Mouse (Mus musculus): ENCODE measurements around the gene Dgkz. TPM values are rescaled to one million over a fixed set of nuclear protein-coding genes. Genes with fewer than 3 reads are reported as not detected.

The Dgkz gene
- polyA plus RNA-seq, 1 experiment from 2014 or later, result 46.4 TPM

DNA sequence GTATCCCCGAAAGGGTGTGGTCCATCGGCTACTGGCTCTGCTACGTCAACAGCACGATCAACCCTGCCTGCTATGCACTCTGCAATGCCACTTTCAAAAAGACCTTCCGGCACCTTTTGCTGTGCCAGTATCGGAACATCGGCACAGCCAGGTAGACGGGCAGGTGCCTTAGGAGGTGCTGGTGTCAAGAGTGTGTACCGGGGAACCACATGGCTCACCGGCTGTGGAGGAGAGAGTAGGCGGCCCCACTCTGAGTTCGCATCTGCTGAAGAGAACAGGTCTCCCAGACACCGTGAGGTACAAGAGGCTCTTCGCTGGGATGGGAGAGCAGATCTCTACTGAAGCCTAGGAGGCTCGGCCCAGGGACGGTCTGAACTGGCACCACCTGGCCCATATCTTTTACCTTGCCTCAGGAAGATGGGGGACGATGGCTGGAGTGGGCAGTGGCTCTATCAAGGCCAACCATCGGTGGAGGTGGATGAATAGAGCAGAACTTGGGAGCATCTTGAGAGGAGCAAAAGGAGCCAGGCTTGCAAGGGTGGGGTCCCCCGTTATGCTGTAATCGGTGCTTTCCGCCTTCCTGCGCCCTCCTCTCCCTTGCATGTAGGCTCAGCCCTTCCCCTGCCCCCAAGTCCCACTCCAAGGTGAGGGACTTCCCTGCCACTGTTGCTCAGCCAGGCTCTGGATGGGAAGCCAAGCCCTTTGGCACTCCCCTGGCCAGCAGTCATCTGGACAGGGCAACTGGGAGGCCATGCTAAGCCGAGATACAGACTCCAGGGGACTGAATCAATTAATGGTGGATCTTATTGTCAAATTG, 46.9 kb downstream of the Dgkz start:
- H3K36me3 ChIP-seq (ENCODE audit: control insufficient read depth, insufficient read depth, low read length), result no peaks in the 10 kb centered on the region; the same call in 1 of the 2 replicates
- H3K9me3 ChIP-seq (ENCODE audit: control insufficient read depth, low read length), result no peaks in the 10 kb centered on the region
- peaks cover 38% of the 10 kb centered on the region for H3K4me1 ChIP-seq (ENCODE audit: control insufficient read depth, insufficient read depth, low read length)
- no peak overlapping the region for H3K4me2 ChIP-seq (ENCODE audit: low read depth, low read length)
- peaks cover 12% of the 10 kb centered on the region for H3K27me3 ChIP-seq (replicated peaks; ENCODE audit: control insufficient read depth, insufficient read depth, low read length)
- 65% methylated on average over 23 of the region's 23 CpGs for WGBS
- no peak overlapping the region for H3K27ac ChIP-seq (ENCODE audit: low read length)
- H3K9ac ChIP-seq (ENCODE audit: low read depth, low read length), result no peak overlapping the region
- no peak overlapping the region for H3K4me3 ChIP-seq (ENCODE audit: low read length)
- no peak for ATAC-seq

DNA sequence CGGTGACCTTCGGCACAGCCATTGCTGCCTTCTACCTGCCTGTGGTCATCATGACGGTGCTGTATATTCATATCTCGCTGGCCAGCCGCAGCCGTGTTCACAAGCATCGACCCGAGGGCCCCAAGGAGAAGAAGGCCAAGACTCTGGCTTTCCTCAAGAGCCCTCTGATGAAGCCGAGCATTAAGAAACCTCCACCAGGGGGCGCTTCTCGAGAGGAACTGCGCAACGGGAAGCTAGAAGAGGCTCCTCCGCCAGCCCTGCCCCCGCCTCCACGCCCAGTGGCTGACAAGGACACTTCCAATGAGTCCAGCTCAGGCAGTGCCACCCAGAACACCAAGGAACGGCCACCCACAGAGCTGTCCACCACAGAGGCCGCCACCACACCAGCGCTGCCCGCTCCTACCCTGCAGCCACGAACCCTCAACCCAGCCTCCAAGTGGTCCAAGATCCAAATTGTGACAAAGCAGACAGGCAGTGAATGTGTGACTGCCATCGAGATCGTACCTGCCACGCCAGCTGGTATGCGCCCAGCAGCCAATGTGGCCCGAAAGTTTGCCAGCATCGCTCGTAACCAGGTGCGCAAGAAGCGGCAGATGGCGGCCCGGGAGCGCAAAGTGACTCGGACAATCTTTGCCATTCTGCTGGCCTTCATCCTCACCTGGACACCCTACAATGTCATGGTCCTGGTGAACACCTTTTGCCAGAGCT, 47.7 kb downstream of the Dgkz start:
- no peaks in the 10 kb centered on the region; the same call in 1 of the 2 replicates for H3K36me3 ChIP-seq (ENCODE audit: control insufficient read depth, insufficient read depth, low read length)
- H3K4me2 ChIP-seq (ENCODE audit: low read depth, low read length), result peak overlapping the region; percentile 10
- H3K27me3 ChIP-seq (replicated peaks; ENCODE audit: control insufficient read depth, insufficient read depth, low read length), result peaks cover 19% of the 10 kb centered on the region
- H3K4me1 ChIP-seq (ENCODE audit: control insufficient read depth, insufficient read depth, low read length), result peaks cover 38% of the 10 kb centered on the region
- ATAC-seq, result no peak
- no peaks in the 10 kb centered on the region for H3K9me3 ChIP-seq (ENCODE audit: control insufficient read depth, low read length)
- no peak overlapping the region for H3K27ac ChIP-seq (ENCODE audit: low read length)
- WGBS, result 43% methylated on average over 34 of the region's 34 CpGs
- no peak overlapping the region; the same call in 1 of the 2 replicates for H3K4me3 ChIP-seq (ENCODE audit: low read length)
- H3K9ac ChIP-seq (ENCODE audit: low read depth, low read length), result no peak overlapping the region

DNA sequence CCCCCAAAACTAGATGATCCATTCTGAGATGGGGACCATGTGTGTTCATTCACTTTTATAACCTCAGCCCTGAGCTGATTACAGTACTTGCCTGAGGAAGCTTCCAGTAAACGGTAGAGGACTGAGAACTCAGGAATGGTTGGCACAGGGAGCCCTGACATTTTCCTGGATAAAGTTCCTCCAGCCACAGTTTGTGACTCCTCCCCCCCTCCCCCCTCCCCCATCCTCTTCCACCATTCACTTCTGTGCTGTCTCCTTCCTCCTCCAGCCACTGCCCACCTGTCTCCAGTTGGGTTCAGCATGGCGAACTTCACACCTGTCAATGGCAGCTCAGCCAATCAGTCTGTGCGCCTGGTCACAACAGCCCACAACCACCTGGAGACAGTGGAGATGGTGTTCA, 48.7 kb downstream of the Dgkz start, which contains the start of gene Chrm4:
Chrm4 (plus strand) TSS at position 301 of the 400 bp plus-strand sequence.
- Histone ChIP-seq H3K4me2 (ENCODE audit: low read depth, low read length) (peak within 1 kb of the TSS; percentile 10), H3K9me3 (ENCODE audit: control insufficient read depth, low read length) (no peaks in the 10 kb centered on the region), H3K4me3 (ENCODE audit: low read length) (no peak within 1 kb of the TSS; the same call in 1 of the 2 replicates), H3K9ac (ENCODE audit: low read depth, low read length) (no peak within 1 kb of the TSS), H3K27ac (ENCODE audit: low read length) (no peak within 1 kb of the TSS), H3K36me3 (ENCODE audit: control insufficient read depth, insufficient read depth, low read length) (no peaks in the 10 kb centered on the region), H3K4me1 (ENCODE audit: control insufficient read depth, insufficient read depth, low read length) (peaks cover 38% of the 10 kb centered on the region), H3K27me3 (replicated peaks; ENCODE audit: control insufficient read depth, insufficient read depth, low read length) (peaks cover 29% of the 10 kb centered on the region)
- ATAC-seq, result no peak
- WGBS, result 85% methylated on average over 3 of the region's 3 CpGs

DNA sequence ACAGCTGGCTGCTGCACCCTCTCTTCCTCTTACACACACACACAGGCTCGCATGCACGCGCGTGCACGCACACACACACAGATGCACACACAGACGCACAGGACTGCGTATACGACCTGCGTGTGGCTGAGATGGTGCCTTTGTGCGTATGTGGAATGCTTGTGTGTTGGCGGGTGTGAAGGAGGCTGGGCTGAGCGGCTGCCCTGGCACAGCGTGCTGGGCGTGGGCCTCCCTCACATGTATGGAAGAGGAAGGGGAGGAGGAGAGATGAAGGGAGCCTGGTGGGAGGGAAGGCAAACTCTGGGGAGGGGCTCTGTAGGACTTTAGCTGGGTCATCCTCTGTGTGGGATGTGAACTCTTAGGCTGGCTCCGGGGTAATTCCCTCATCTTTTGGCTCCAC, 50.2 kb downstream of the Dgkz start:
- Histone ChIP-seq H3K27ac (ENCODE audit: low read length) (no peak overlapping the region), H3K27me3 (replicated peaks; ENCODE audit: control insufficient read depth, insufficient read depth, low read length) (peaks cover 38% of the 10 kb centered on the region), H3K9me3 (ENCODE audit: control insufficient read depth, low read length) (no peaks in the 10 kb centered on the region), H3K4me2 (ENCODE audit: low read depth, low read length) (no peak overlapping the region), H3K4me1 (ENCODE audit: control insufficient read depth, insufficient read depth, low read length) (peaks cover 29% of the 10 kb centered on the region), H3K4me3 (ENCODE audit: low read length) (no peak overlapping the region), H3K36me3 (ENCODE audit: control insufficient read depth, insufficient read depth, low read length) (no peaks in the 10 kb centered on the region), H3K9ac (ENCODE audit: low read depth, low read length) (no peak overlapping the region)
- WGBS, result 78% methylated on average over 15 of the region's 15 CpGs
- no peak for ATAC-seq

DNA sequence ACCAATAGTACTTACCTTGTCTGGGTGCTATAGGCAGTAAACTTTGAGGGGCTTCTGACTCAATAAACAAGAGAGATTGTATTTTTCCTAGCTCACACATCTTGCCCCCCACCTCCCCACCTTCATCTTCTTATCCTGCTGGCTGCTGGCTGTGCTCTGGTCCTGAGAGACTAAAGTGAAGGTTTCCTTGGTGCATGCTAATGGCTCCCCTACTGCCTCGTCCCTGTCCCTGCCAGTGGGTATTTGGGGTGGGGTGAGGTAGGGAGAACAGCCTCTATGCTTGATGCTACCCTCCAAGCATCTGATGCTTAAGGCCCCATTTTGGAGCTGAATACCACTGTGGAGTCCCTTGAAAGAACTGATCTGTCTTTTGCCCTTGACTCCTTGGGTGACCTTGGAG, 50.9 kb downstream of the Dgkz start:
- WGBS, result 71% methylated on average over 1 of the region's 1 CpGs

DNA sequence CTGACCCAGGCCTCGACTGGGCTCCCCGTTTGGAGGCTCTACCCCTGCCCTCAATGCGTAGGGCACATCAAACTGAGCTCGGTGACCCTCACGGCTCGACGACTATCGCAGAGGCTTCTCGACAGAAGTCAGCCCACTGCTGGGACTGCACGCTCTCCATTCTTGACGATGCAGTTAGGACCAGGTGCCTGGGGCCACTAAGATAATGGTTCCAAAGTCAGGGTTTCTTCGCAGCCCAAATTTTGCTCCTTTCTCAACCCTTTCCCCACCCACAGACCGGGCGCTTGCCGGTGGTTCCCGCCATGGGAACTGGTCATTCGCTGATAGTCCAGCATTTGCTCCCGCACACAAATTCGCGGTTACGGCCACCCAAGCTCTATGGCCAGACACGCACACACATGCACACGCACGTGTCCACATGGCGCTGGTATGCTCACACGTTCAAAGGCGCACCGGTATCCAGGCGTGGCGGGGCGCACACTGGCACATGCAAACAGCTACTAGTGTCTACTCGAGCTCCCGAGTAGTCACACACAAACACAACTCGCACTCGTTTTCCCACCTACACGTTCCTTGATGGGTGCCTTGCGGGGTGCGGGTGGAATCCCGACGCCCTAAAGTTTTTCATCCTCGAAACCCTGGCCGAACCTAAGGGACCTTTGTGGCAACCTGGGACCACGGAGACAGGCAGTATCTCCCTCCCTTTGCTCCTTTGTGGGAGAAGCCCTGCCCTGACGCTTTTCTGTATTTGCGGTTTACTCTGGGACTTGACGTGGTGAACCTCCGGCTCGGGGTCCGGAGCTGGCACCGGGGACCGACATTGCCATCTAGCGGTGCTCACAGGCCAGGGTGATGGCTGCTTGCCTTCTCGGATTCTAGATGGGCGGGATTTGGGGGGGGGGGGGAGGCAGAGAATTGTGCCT, 52.0 kb downstream of the Dgkz start:
- WGBS, result 5% methylated on average over 54 of the region's 54 CpGs
- no peak for ATAC-seq
- H3K36me3 ChIP-seq (ENCODE audit: control insufficient read depth, insufficient read depth, low read length), result no peaks in the 10 kb centered on the region

More for the DNA sequence above, 50.9 kb downstream of the Dgkz start:
- Histone ChIP-seq H3K9ac (ENCODE audit: low read depth, low read length) (no peak overlapping the region), H3K4me2 (ENCODE audit: low read depth, low read length) (no peak overlapping the region), H3K27ac (ENCODE audit: low read length) (no peak overlapping the region), H3K27me3 (replicated peaks; ENCODE audit: control insufficient read depth, insufficient read depth, low read length) (peaks cover 38% of the 10 kb centered on the region), H3K4me1 (ENCODE audit: control insufficient read depth, insufficient read depth, low read length) (peaks cover 26% of the 10 kb centered on the region), H3K4me3 (ENCODE audit: low read length) (no peak overlapping the region), H3K9me3 (ENCODE audit: control insufficient read depth, low read length) (no peaks in the 10 kb centered on the region), H3K36me3 (ENCODE audit: control insufficient read depth, insufficient read depth, low read length) (no peaks in the 10 kb centered on the region)
- no peak for ATAC-seq

DNA sequence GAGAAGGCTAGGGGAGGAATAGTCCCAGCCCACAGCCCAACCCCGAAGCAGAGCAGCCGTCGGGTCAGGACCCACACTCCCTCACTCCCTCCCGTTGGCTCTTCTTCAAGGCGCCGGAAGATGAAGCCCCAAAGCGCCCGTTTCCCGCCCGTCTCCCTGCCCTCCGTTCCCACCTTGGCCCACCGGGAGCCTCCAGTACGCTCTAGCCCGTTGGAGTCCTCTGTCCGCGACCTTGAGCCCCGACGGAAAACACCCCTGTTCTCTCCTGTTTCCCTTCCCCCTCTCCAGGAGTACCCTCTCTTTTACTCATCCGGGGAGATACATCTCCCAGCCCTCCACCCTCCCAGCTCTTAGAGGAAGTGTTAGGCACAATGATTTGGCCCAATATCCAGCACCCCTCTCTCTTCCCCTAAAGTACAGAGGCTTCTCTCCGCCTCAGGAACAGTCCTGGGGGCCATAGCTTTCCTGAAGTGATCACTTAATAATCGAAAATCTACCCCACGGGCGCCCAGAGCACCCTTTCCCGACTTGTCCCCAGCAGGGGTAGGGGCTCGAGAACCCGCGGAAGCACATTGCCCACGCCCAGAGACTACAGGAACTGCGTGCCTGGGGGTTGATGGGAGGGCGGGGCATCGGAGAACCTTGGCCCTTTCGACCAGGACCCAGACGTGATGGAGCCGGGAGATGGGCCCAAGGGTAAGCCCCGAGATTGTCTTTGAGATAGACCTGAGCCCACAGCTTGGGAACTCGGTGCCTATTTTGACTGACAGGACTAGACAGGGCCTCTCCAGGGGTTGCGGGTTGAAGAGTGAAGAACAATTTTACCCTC, 52.9 kb downstream of the Dgkz start:
- Histone ChIP-seq H3K4me3 (ENCODE audit: low read length) (peak overlapping the region; percentile 59), H3K9me3 (ENCODE audit: control insufficient read depth, low read length) (no peaks in the 10 kb centered on the region), H3K27ac (ENCODE audit: low read length) (no peak overlapping the region), H3K4me1 (ENCODE audit: control insufficient read depth, insufficient read depth, low read length) (peaks cover 26% of the 10 kb centered on the region), H3K36me3 (ENCODE audit: control insufficient read depth, insufficient read depth, low read length) (0 out of 2 replicates have a peak, but pooled peaks cover 2% of the 10 kb centered on the region), H3K9ac (ENCODE audit: low read depth, low read length) (0 out of 2 replicates have a peak overlapping the region, but pooled peaks have one; percentile 14), H3K4me2 (ENCODE audit: low read depth, low read length) (peak overlapping the region; percentile 95), H3K27me3 (replicated peaks; ENCODE audit: control insufficient read depth, insufficient read depth, low read length) (peaks cover 38% of the 10 kb centered on the region)
- ATAC-seq, result no peak
- 2% methylated on average over 37 of the region's 37 CpGs for WGBS

More for the DNA sequence above, 52.0 kb downstream of the Dgkz start:
- Histone ChIP-seq H3K9ac (ENCODE audit: low read depth, low read length) (0 out of 2 replicates have a peak overlapping the region, but pooled peaks have one; percentile 14), H3K4me3 (ENCODE audit: low read length) (peak overlapping the region; percentile 59), H3K4me1 (ENCODE audit: control insufficient read depth, insufficient read depth, low read length) (peaks cover 26% of the 10 kb centered on the region), H3K9me3 (ENCODE audit: control insufficient read depth, low read length) (no peaks in the 10 kb centered on the region), H3K4me2 (ENCODE audit: low read depth, low read length) (peak overlapping the region; percentile 95), H3K27me3 (replicated peaks; ENCODE audit: control insufficient read depth, insufficient read depth, low read length) (peaks cover 38% of the 10 kb centered on the region), H3K27ac (ENCODE audit: low read length) (no peak overlapping the region)

DNA sequence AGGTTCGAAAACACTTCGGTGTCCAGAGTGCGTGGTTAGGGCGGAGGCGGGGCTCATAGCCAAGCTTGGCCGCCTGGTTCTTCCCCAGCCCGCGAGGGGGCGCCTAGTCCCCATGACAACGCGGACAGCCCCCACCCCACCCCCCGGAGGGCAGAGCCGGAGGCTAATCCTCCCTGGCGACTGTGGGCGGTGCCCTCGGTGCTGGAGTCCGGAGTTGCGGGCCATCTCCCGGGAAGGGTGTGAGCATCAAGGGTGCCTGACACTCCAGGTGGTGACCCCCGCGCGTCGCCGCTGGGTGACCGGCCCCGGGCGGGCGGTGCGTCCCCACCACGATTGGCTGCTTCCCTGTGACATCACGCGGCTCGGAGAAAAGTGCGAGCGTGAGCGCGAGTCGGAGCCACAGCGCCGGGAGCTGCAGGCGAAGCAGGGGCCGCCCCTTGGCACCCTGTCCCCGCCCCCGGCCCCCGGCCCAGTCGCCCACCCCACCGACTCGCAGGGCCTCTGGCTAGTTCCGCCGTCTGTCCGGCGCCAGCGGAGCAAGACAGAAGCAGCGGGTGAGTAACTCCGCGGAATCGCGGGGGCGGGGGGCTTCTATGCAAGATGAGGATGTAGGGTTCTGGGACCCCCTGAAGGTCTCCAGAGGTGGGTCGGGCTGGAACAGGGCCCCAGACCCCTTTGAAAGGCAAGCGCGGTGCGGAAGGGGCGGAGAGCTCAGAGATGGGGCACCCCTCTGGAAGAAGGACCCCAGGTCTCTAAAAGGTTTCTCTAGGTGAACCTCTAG, 53.7 kb downstream of the Dgkz start:
- Histone ChIP-seq H3K27me3 (replicated peaks; ENCODE audit: control insufficient read depth, insufficient read depth, low read length) (peaks cover 38% of the 10 kb centered on the region), H3K4me2 (ENCODE audit: low read depth, low read length) (peak overlapping the region; percentile 95), H3K36me3 (ENCODE audit: control insufficient read depth, insufficient read depth, low read length) (0 out of 2 replicates have a peak, but pooled peaks cover 2% of the 10 kb centered on the region), H3K4me1 (ENCODE audit: control insufficient read depth, insufficient read depth, low read length) (peaks cover 26% of the 10 kb centered on the region), H3K27ac (ENCODE audit: low read length) (no peak overlapping the region), H3K9me3 (ENCODE audit: control insufficient read depth, low read length) (no peaks in the 10 kb centered on the region), H3K4me3 (ENCODE audit: low read length) (peak overlapping the region; percentile 59), H3K9ac (ENCODE audit: low read depth, low read length) (peak overlapping the region; percentile 21)
- under 1% methylated on average over 63 of the region's 64 CpGs for WGBS
- peak; percentile 47 for ATAC-seq

Measured in intestine, embryonic 16.5 days (tissue).